Mouse (Mus musculus): ENCODE data around the gene Myocd.

The Myocd gene

GRCm38 (mm10) chr11:65269851-65270473, at the start of gene Myocd:
TSS of gene Myocd (minus strand) at chr11:65269989.
- peak; percentile 56 to 60 for DNase-seq

- no peak for DNase-seq
Measured at GRCm38 (mm10) chr11:65303824-65304223, 34.0 kb upstream of the Myocd start.

GRCm38 (mm10) chr11:65294128-65294833, 24.5 kb upstream of the Myocd start:
- no peak for DNase-seq

GRCm38 (mm10) chr11:65292994-65293393, 23.2 kb upstream of the Myocd start:
- no peak for DNase-seq

- peak in 1 of 2 experiments; percentile 36 for DNase-seq
Measured at GRCm38 (mm10) chr11:65287706-65288105, 17.9 kb upstream of the Myocd start.

- DNase-seq, result no peak
Measured at GRCm38 (mm10) chr11:65286211-65286610, 16.4 kb upstream of the Myocd start.

GRCm38 (mm10) chr11:65275441-65275840, 5.7 kb upstream of the Myocd start:
- no peak for DNase-seq

GRCm38 (mm10) chr11:65271000-65271399, 1.2 kb upstream of the Myocd start:
- DNase-seq, result no peak

- DNase-seq, result peak; percentile 25 to 52
Measured at GRCm38 (mm10) chr11:65268310-65268709, 1.5 kb downstream of the Myocd start.

GRCm38 (mm10) chr11:65263466-65263865, 6.3 kb downstream of the Myocd start:
- no peak for DNase-seq

GRCm38 (mm10) chr11:65258997-65259396, 10.8 kb downstream of the Myocd start:
- DNase-seq, result peak; percentile 25 to 41

- peak; percentile 30 to 52 for DNase-seq
Measured at GRCm38 (mm10) chr11:65256143-65256542, 13.6 kb downstream of the Myocd start.

GRCm38 (mm10) chr11:65255564-65255963, 14.2 kb downstream of the Myocd start:
- no peak for DNase-seq

- no peak for DNase-seq
Measured at GRCm38 (mm10) chr11:65250366-65250765, 19.4 kb downstream of the Myocd start.

GRCm38 (mm10) chr11:65246301-65247054, 23.3 kb downstream of the Myocd start:
- DNase-seq, result peak; percentile 25 to 27

- peak in 1 of 2 experiments; percentile 13 for DNase-seq
Measured at GRCm38 (mm10) chr11:65243593-65243992, 26.2 kb downstream of the Myocd start.

- no peak for DNase-seq
Measured at GRCm38 (mm10) chr11:65240521-65240920, 29.3 kb downstream of the Myocd start.

- no peak for DNase-seq
Measured at GRCm38 (mm10) chr11:65237896-65238295, 31.9 kb downstream of the Myocd start.

- DNase-seq, result peak in 1 of 2 experiments; percentile 21
Measured at GRCm38 (mm10) chr11:65236907-65237306, 32.9 kb downstream of the Myocd start.

GRCm38 (mm10) chr11:65235374-65235773, 34.4 kb downstream of the Myocd start:
- DNase-seq, result no peak

GRCm38 (mm10) chr11:65231771-65232170, 38.0 kb downstream of the Myocd start:
- peak; percentile 42 to 61 for DNase-seq

GRCm38 (mm10) chr11:65226766-65227165, 43.0 kb downstream of the Myocd start:
- DNase-seq, result no peak

GRCm38 (mm10) chr11:65214954-65215629, 54.7 kb downstream of the Myocd start:
- no peak for DNase-seq

All from cerebellum, postnatal 25 days (tissue).